Mouse (Mus musculus) adrenal gland, postnatal 4 days (tissue): Measurements from ENCODE around the gene Ezh1. TPM values are rescaled to one million over a fixed set of nuclear protein-coding genes. Genes with fewer than 3 reads are reported as not detected.

Experiments used
- DNase-seq, 2 experiments: peaks; one replicate each; pipeline ENCODE4 v3.0.0; 2021 to 2022; ENCODE audit warnings: low spot score in 2 of 2, mixed read lengths in 2 of 2
- total RNA-seq, 2 experiments: library from RNA; stranded (reverse); gene quantifications; 2 replicates each; pipeline ENCODE4 v1.2.3; 2021

The Ezh1 gene
- total RNA-seq, 2 experiments from 2014 or later: 38.8 to 40.3 TPM

GRCm38 (mm10) chr11:101182771-101183517 lies 43.3 kb downstream of the Ezh1 start:
- DNase-seq: no peak

- DNase-seq: no peak
Observed at GRCm38 (mm10) chr11:101181961-101182360, 44.3 kb downstream of the Ezh1 start.

GRCm38 (mm10) chr11:101180846-101181740 lies 45.2 kb downstream of the Ezh1 start:
- DNase-seq: no peak

GRCm38 (mm10) chr11:101180261-101180660 lies 46.0 kb downstream of the Ezh1 start:
- DNase-seq: no peak

GRCm38 (mm10) chr11:101179306-101179705 lies 47.0 kb downstream of the Ezh1 start:
- no peak for DNase-seq

- DNase-seq: no peak
Observed at GRCm38 (mm10) chr11:101178061-101179058, 47.9 kb downstream of the Ezh1 start.

GRCm38 (mm10) chr11:101176933-101177773 lies 49.1 kb downstream of the Ezh1 start:
- DNase-seq: no peak

- DNase-seq: no peak
Observed at GRCm38 (mm10) chr11:101176117-101176691, 50.1 kb downstream of the Ezh1 start.

GRCm38 (mm10) chr11:101175636-101176116 lies 50.6 kb downstream of the Ezh1 start:
- DNase-seq: no peak

GRCm38 (mm10) chr11:101174851-101175628 lies 51.2 kb downstream of the Ezh1 start, which contains the start of gene Ccr10:
Ccr10 (minus strand) TSS chr11:101175443.
- DNase-seq: no peak

- no peak for DNase-seq
Observed at GRCm38 (mm10) chr11:101174389-101174745, 51.9 kb downstream of the Ezh1 start.

GRCm38 (mm10) chr11:101173631-101174388 lies 52.5 kb downstream of the Ezh1 start:
- peak in 1 of 2 experiments; percentile 61 for DNase-seq

- DNase-seq: no peak
Observed at GRCm38 (mm10) chr11:101173112-101173511, 53.2 kb downstream of the Ezh1 start.

- DNase-seq: no peak
Observed at GRCm38 (mm10) chr11:101172434-101172815, 53.8 kb downstream of the Ezh1 start.

GRCm38 (mm10) chr11:101171721-101172433 lies 54.4 kb downstream of the Ezh1 start:
- no peak for DNase-seq

GRCm38 (mm10) chr11:101170811-101171610 lies 55.3 kb downstream of the Ezh1 start, which contains the start of gene Plekhh3:
Plekhh3 (minus strand) TSS chr11:101171351.
- peak; percentile 73 to 88 for DNase-seq
